Mouse (Mus musculus) thymus, adult 2 months (tissue): ENCODE measurements around the gene Lmtk2.

ENCODE experiments used
- CTCF ChIP-seq: fragments of 200-500 bp; IDR thresholded peaks from 2 replicates; pipeline ENCODE4 v1.5.1; 2012; ENCODE audit warnings: mild to moderate bottlenecking, control low read depth, low read length, moderate library complexity, borderline replicate concordance; ENCODE audit not compliant: control insufficient read depth, poor library complexity, insufficient read depth; ENCODE audit errors: extremely low read depth
- POLR2A ChIP-seq: fragments of 200-500 bp; IDR thresholded peaks from 2 replicates; pipeline ENCODE4 v1.6.1; 2012; ENCODE audit warnings: mild to moderate bottlenecking, low read length, control low read depth, moderate library complexity; ENCODE audit not compliant: control insufficient read depth, poor library complexity, insufficient read depth; ENCODE audit errors: extremely low read depth

- TF ChIP-seq POLR2A: no peak
- no peak for TF ChIP-seq CTCF
Observed at GRCm38 (mm10) chr5:144121489-144121888, 21.3 kb downstream of the Lmtk2 start.
